Mouse (Mus musculus): ENCODE measurements around the gene Prdm15. TPM values are rescaled to one million over a fixed set of nuclear protein-coding genes. Genes with fewer than 3 reads are reported as not detected.

Prdm15 gene
- polyA plus RNA-seq, 1 experiment from 2014 or later, result 10.0 TPM

GRCm38 (mm10) chr16:97804680-97805547 lies 46.7 kb downstream of the Prdm15 start:
- 76% methylated on average over 7 of the region's 7 CpGs for WGBS
- Histone ChIP-seq H3K4me2 (ENCODE audit: low read depth, low read length) (no peak overlapping the region), H3K4me3 (replicated peaks; ENCODE audit: low read length) (no peak overlapping the region), H3K27me3 (ENCODE audit: control insufficient read depth, insufficient read depth, low read length) (no peaks in the 10 kb centered on the region), H3K27ac (ENCODE audit: low read length) (no peak overlapping the region), H3K9me3 (replicated peaks; ENCODE audit: control insufficient read depth, low read length) (no peaks in the 10 kb centered on the region), H3K9ac (ENCODE audit: low read length) (no peak overlapping the region), H3K36me3 (ENCODE audit: control insufficient read depth, insufficient read depth, low read length) (peaks cover 3% of the 10 kb centered on the region; the same call in 1 of the 2 replicates), H3K4me1 (ENCODE audit: control insufficient read depth, insufficient read depth, low read length) (no peaks in the 10 kb centered on the region)
- no peak for ATAC-seq (ENCODE audit: insufficient read depth, low FRiP score)

GRCm38 (mm10) chr16:97797950-97798869 lies 53.4 kb downstream of the Prdm15 start:
- H3K4me3 ChIP-seq (replicated peaks; ENCODE audit: low read length), result no peak overlapping the region
- 85% methylated on average over 7 of the region's 7 CpGs for WGBS
- no peaks in the 10 kb centered on the region for H3K9me3 ChIP-seq (replicated peaks; ENCODE audit: control insufficient read depth, low read length)
- ATAC-seq (ENCODE audit: insufficient read depth, low FRiP score), result no peak
- H3K27ac ChIP-seq (ENCODE audit: low read length), result no peak overlapping the region
- H3K36me3 ChIP-seq (ENCODE audit: control insufficient read depth, insufficient read depth, low read length), result peaks cover 28% of the 10 kb centered on the region
- H3K4me2 ChIP-seq (ENCODE audit: low read depth, low read length), result no peak overlapping the region
- no peaks in the 10 kb centered on the region for H3K27me3 ChIP-seq (ENCODE audit: control insufficient read depth, insufficient read depth, low read length)
- no peaks in the 10 kb centered on the region for H3K4me1 ChIP-seq (ENCODE audit: control insufficient read depth, insufficient read depth, low read length)
- H3K9ac ChIP-seq (ENCODE audit: low read length), result no peak overlapping the region

GRCm38 (mm10) chr16:97797212-97797611 lies 54.4 kb downstream of the Prdm15 start:
- Histone ChIP-seq H3K27ac (ENCODE audit: low read length) (no peak overlapping the region), H3K4me3 (replicated peaks; ENCODE audit: low read length) (no peak overlapping the region), H3K36me3 (ENCODE audit: control insufficient read depth, insufficient read depth, low read length) (peaks cover 34% of the 10 kb centered on the region), H3K27me3 (ENCODE audit: control insufficient read depth, insufficient read depth, low read length) (no peaks in the 10 kb centered on the region), H3K4me2 (ENCODE audit: low read depth, low read length) (no peak overlapping the region), H3K4me1 (ENCODE audit: control insufficient read depth, insufficient read depth, low read length) (no peaks in the 10 kb centered on the region), H3K9ac (ENCODE audit: low read length) (no peak overlapping the region), H3K9me3 (replicated peaks; ENCODE audit: control insufficient read depth, low read length) (no peaks in the 10 kb centered on the region)
- 87% methylated on average over 3 of the region's 3 CpGs for WGBS
- ATAC-seq (ENCODE audit: insufficient read depth, low FRiP score), result no peak

- no peak overlapping the region for H3K4me3 ChIP-seq (replicated peaks; ENCODE audit: low read length)
- peaks cover 34% of the 10 kb centered on the region for H3K36me3 ChIP-seq (ENCODE audit: control insufficient read depth, insufficient read depth, low read length)
- no peak overlapping the region for H3K27ac ChIP-seq (ENCODE audit: low read length)
- H3K27me3 ChIP-seq (ENCODE audit: control insufficient read depth, insufficient read depth, low read length), result no peaks in the 10 kb centered on the region
- no peak overlapping the region for H3K9ac ChIP-seq (ENCODE audit: low read length)
- 94% methylated on average over 6 of the region's 6 CpGs for WGBS
- no peak overlapping the region for H3K4me2 ChIP-seq (ENCODE audit: low read depth, low read length)
- H3K4me1 ChIP-seq (ENCODE audit: control insufficient read depth, insufficient read depth, low read length), result no peaks in the 10 kb centered on the region
- ATAC-seq (ENCODE audit: insufficient read depth, low FRiP score), result no peak
- H3K9me3 ChIP-seq (replicated peaks; ENCODE audit: control insufficient read depth, low read length), result no peaks in the 10 kb centered on the region
Observed at GRCm38 (mm10) chr16:97794256-97794655, 57.4 kb downstream of the Prdm15 start.

- Histone ChIP-seq H3K9me3 (replicated peaks; ENCODE audit: control insufficient read depth, low read length) (no peaks in the 10 kb centered on the region), H3K4me1 (ENCODE audit: control insufficient read depth, insufficient read depth, low read length) (no peaks in the 10 kb centered on the region), H3K36me3 (ENCODE audit: control insufficient read depth, insufficient read depth, low read length) (no peaks in the 10 kb centered on the region), H3K4me2 (ENCODE audit: low read depth, low read length) (no peak overlapping the region), H3K27ac (ENCODE audit: low read length) (no peak overlapping the region), H3K9ac (ENCODE audit: low read length) (no peak overlapping the region), H3K27me3 (ENCODE audit: control insufficient read depth, insufficient read depth, low read length) (no peaks in the 10 kb centered on the region), H3K4me3 (replicated peaks; ENCODE audit: low read length) (no peak overlapping the region)
- peak; percentile 50; the same call in 1 of the 2 replicates for ATAC-seq (ENCODE audit: insufficient read depth, low FRiP score)
- WGBS, result 59% methylated on average over 5 of the region's 5 CpGs
Observed at GRCm38 (mm10) chr16:97783057-97783456, 68.6 kb downstream of the Prdm15 start.

GRCm38 (mm10) chr16:97778353-97779025 lies 73.2 kb downstream of the Prdm15 start:
- Histone ChIP-seq H3K4me1 (ENCODE audit: control insufficient read depth, insufficient read depth, low read length) (no peaks in the 10 kb centered on the region), H3K9me3 (replicated peaks; ENCODE audit: control insufficient read depth, low read length) (0 out of 2 replicates have a peak, but pooled peaks cover 3% of the 10 kb centered on the region), H3K4me3 (replicated peaks; ENCODE audit: low read length) (peak overlapping the region; percentile 15; the same call in 1 of the 2 replicates), H3K27me3 (ENCODE audit: control insufficient read depth, insufficient read depth, low read length) (no peaks in the 10 kb centered on the region), H3K9ac (ENCODE audit: low read length) (no peak overlapping the region), H3K27ac (ENCODE audit: low read length) (peak overlapping the region; percentile 39; the same call in 1 of the 2 replicates), H3K4me2 (ENCODE audit: low read depth, low read length) (peak overlapping the region; percentile 34), H3K36me3 (ENCODE audit: control insufficient read depth, insufficient read depth, low read length) (no peaks in the 10 kb centered on the region)
- peak; percentile 91 for ATAC-seq (ENCODE audit: insufficient read depth, low FRiP score)
- WGBS, result 23% methylated on average over 15 of the region's 15 CpGs

GRCm38 (mm10) chr16:97766501-97766900 lies 85.1 kb downstream of the Prdm15 start:
- WGBS, result 12% methylated on average over 3 of the region's 3 CpGs
- ATAC-seq (ENCODE audit: insufficient read depth, low FRiP score), result 0 out of 2 replicates have a peak, but pooled peaks have one; percentile 21
- H3K4me3 ChIP-seq (replicated peaks; ENCODE audit: low read length), result no peak overlapping the region
- H3K4me2 ChIP-seq (ENCODE audit: low read depth, low read length), result no peak overlapping the region
- no peak overlapping the region for H3K9ac ChIP-seq (ENCODE audit: low read length)
- no peak overlapping the region for H3K27ac ChIP-seq (ENCODE audit: low read length)
- no peaks in the 10 kb centered on the region for H3K36me3 ChIP-seq (ENCODE audit: control insufficient read depth, insufficient read depth, low read length)
- H3K9me3 ChIP-seq (replicated peaks; ENCODE audit: control insufficient read depth, low read length), result no peaks in the 10 kb centered on the region
- H3K27me3 ChIP-seq (ENCODE audit: control insufficient read depth, insufficient read depth, low read length), result peaks cover 31% of the 10 kb centered on the region
- H3K4me1 ChIP-seq (ENCODE audit: control insufficient read depth, insufficient read depth, low read length), result peaks cover 10% of the 10 kb centered on the region; the same call in 1 of the 2 replicates

GRCm38 (mm10) chr16:97764626-97765025 lies 87.0 kb downstream of the Prdm15 start:
- no peak for ATAC-seq (ENCODE audit: insufficient read depth, low FRiP score)
- whole genome bisulfite sequencing, result 71% methylated on average over 2 of the region's 2 CpGs
- H3K27me3 ChIP-seq (ENCODE audit: control insufficient read depth, insufficient read depth, low read length), result peaks cover 33% of the 10 kb centered on the region

More at GRCm38 (mm10) chr16:97764626-97765025, 87.0 kb downstream of the Prdm15 start:
- Histone ChIP-seq H3K9ac (ENCODE audit: low read length) (no peak overlapping the region), H3K9me3 (replicated peaks; ENCODE audit: control insufficient read depth, low read length) (no peaks in the 10 kb centered on the region), H3K4me2 (ENCODE audit: low read depth, low read length) (no peak overlapping the region), H3K4me3 (replicated peaks; ENCODE audit: low read length) (no peak overlapping the region), H3K4me1 (ENCODE audit: control insufficient read depth, insufficient read depth, low read length) (peaks cover 15% of the 10 kb centered on the region; the same call in 1 of the 2 replicates), H3K36me3 (ENCODE audit: control insufficient read depth, insufficient read depth, low read length) (no peaks in the 10 kb centered on the region), H3K27ac (ENCODE audit: low read length) (peak overlapping the region; percentile 40; the same call in 1 of the 2 replicates)

Data from stomach, embryonic 16.5 days (tissue).